Mouse (Mus musculus): ENCODE results near the gene Sptlc2. TPM values are rescaled to one million over a fixed set of nuclear protein-coding genes. Genes with fewer than 3 reads are reported as not detected.

The Sptlc2 gene
- polyA plus RNA-seq, 1 experiment from 2014 or later: 93.4 TPM

DNA sequence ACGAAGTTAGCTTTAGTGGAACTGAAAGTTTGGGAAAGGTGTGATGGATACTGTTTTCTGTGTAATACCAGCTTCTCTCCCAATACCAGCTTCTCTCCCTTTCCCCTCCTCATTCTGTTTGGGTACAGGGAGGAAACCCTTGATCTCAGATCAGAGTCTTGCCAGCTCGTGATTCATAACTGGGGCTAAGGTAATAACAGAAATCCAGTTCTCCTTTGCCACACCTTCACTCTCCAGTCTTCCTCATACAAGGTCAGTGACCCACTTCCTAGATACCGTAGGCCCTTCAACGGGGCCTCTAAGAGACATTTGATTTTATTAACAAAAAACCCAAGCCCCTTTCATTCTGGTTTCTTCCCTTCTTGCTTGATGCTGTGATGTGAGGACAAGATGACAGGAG lies 17.0 kb upstream of the Sptlc2 start:
- WGBS: 72% methylated on average over 4 of the region's 4 CpGs
- Histone ChIP-seq H3K27ac (ENCODE audit: low read length) (no peak overlapping the region), H3K9me3 (ENCODE audit: control insufficient read depth, low read depth, low read length) (no peaks in the 10 kb centered on the region), H3K4me2 (replicated peaks; ENCODE audit: low read depth, low read length) (no peak overlapping the region), H3K9ac (replicated peaks; ENCODE audit: low read depth, low read length) (no peak overlapping the region), H3K4me1 (ENCODE audit: control insufficient read depth, insufficient read depth, low read length) (no peaks in the 10 kb centered on the region; the same call in 1 of the 2 replicates), H3K36me3 (ENCODE audit: control insufficient read depth, insufficient read depth, low read length) (no peaks in the 10 kb centered on the region), H3K4me3 (ENCODE audit: low read depth, low read length) (no peak overlapping the region), H3K27me3 (ENCODE audit: control insufficient read depth, insufficient read depth, low read length) (no peaks in the 10 kb centered on the region)
- no peak for ATAC-seq (ENCODE audit: insufficient number of reproducible peaks, insufficient read depth, low FRiP score, low read depth)

DNA sequence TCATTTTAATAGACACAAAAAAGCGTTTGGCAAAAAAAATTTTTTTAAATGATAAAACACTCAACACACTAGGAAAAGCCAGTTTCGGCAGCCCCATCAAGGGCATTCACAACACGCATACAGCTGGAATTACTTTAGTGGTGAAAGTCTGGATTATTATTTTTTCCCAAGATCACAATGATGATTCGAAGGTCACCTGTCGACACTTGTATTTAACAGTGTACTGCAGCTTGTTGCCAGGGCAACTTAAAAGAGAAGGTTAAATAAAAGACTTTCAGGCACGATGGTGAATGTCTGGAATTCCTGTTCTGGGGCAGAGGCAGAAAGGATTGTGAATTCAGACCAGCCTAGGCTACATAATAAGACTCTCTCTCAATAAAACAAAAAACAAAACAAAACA lies 13.7 kb upstream of the Sptlc2 start:
- H3K4me1 ChIP-seq (ENCODE audit: control insufficient read depth, insufficient read depth, low read length): no peaks in the 10 kb centered on the region
- no peak overlapping the region for H3K4me3 ChIP-seq (ENCODE audit: low read depth, low read length)
- H3K9ac ChIP-seq (replicated peaks; ENCODE audit: low read depth, low read length): no peak overlapping the region
- no peaks in the 10 kb centered on the region for H3K27me3 ChIP-seq (ENCODE audit: control insufficient read depth, insufficient read depth, low read length)
- H3K9me3 ChIP-seq (ENCODE audit: control insufficient read depth, low read depth, low read length): no peaks in the 10 kb centered on the region
- 56% methylated on average over 6 of the region's 6 CpGs for WGBS
- H3K36me3 ChIP-seq (ENCODE audit: control insufficient read depth, insufficient read depth, low read length): no peaks in the 10 kb centered on the region
- ATAC-seq (ENCODE audit: insufficient number of reproducible peaks, insufficient read depth, low FRiP score, low read depth): no peak
- no peak overlapping the region for H3K27ac ChIP-seq (ENCODE audit: low read length)
- H3K4me2 ChIP-seq (replicated peaks; ENCODE audit: low read depth, low read length): no peak overlapping the region

DNA sequence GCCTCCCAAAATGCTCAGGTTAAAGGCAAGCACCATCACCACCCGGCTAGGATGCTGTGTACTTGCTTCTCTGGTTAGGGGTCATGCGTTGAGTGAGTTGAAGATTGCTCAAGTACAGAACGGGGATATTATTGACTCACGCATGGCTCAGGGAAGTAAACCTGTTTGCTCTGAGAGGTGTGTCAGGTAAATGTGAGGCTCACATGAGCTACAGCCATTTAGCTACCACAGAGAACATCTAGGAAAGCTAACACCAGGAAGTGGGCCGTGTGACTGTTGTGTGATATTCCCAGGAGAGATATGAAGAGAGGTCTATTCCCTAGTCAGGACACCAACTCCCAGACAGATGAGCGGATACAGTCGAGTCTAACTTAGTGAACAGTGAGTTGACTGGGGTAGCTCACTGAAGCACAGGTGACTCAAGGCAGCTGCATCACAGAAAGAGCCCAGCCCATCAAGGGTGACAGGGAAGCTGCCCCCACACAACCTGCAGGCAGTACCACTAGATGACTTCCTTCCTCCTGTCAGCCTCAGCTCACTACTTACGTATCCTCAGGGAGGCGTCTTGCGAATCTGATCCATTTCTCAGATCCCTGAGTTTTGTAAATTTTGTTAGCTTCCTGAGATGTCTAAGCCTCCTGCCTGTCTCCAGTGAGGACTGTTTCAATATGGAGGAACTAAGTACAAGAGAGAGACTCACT lies 11.1 kb upstream of the Sptlc2 start:
- Histone ChIP-seq H3K36me3 (ENCODE audit: control insufficient read depth, insufficient read depth, low read length) (no peaks in the 10 kb centered on the region), H3K9ac (replicated peaks; ENCODE audit: low read depth, low read length) (no peak overlapping the region), H3K27me3 (ENCODE audit: control insufficient read depth, insufficient read depth, low read length) (no peaks in the 10 kb centered on the region), H3K9me3 (ENCODE audit: control insufficient read depth, low read depth, low read length) (no peaks in the 10 kb centered on the region), H3K4me1 (ENCODE audit: control insufficient read depth, insufficient read depth, low read length) (no peaks in the 10 kb centered on the region), H3K27ac (ENCODE audit: low read length) (no peak overlapping the region), H3K4me3 (ENCODE audit: low read depth, low read length) (no peak overlapping the region), H3K4me2 (replicated peaks; ENCODE audit: low read depth, low read length) (no peak overlapping the region)
- 74% methylated on average over 10 of the region's 10 CpGs for WGBS
- peak; percentile 56; the same call in 1 of the 2 replicates for ATAC-seq (ENCODE audit: insufficient number of reproducible peaks, insufficient read depth, low FRiP score, low read depth)

DNA sequence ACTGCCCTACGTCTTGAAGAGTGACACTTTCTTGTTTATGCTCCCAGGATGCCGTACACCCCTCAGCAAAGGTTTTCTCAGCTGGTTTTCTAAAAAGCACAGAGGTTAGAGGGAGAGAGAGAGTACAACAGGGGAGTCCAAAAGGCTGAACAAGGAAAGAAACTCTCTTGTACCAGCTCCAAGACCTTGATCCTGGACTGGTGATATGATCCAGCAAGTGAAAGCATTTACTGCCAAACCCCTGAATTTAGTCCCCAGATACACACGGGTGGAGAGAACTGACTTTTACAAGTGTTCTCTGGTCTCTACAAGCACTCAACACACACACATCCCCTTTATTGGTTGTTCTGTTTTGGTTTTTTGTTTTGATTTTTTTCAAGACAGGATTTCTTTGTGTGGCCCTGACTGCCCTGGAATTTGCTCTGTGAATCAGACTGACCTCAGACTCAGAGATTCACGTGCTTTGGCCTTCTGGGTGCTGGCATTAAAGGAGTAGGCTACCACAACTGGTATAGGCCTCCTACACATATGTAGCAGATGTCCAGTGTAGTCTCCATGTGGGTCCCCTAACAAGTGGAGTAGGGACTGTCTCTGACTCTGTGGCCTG lies 9.8 kb upstream of the Sptlc2 start:
- no peaks in the 10 kb centered on the region for H3K27me3 ChIP-seq (ENCODE audit: control insufficient read depth, insufficient read depth, low read length)
- no peak overlapping the region for H3K9ac ChIP-seq (replicated peaks; ENCODE audit: low read depth, low read length)
- no peak overlapping the region for H3K4me2 ChIP-seq (replicated peaks; ENCODE audit: low read depth, low read length)
- no peak for ATAC-seq (ENCODE audit: insufficient number of reproducible peaks, insufficient read depth, low FRiP score, low read depth)
- no peaks in the 10 kb centered on the region for H3K36me3 ChIP-seq (ENCODE audit: control insufficient read depth, insufficient read depth, low read length)
- H3K4me1 ChIP-seq (ENCODE audit: control insufficient read depth, insufficient read depth, low read length): no peaks in the 10 kb centered on the region
- no peak overlapping the region for H3K4me3 ChIP-seq (ENCODE audit: low read depth, low read length)
- no peak overlapping the region for H3K27ac ChIP-seq (ENCODE audit: low read length)
- WGBS: 70% methylated on average over 4 of the region's 4 CpGs
- no peaks in the 10 kb centered on the region for H3K9me3 ChIP-seq (ENCODE audit: control insufficient read depth, low read depth, low read length)

DNA sequence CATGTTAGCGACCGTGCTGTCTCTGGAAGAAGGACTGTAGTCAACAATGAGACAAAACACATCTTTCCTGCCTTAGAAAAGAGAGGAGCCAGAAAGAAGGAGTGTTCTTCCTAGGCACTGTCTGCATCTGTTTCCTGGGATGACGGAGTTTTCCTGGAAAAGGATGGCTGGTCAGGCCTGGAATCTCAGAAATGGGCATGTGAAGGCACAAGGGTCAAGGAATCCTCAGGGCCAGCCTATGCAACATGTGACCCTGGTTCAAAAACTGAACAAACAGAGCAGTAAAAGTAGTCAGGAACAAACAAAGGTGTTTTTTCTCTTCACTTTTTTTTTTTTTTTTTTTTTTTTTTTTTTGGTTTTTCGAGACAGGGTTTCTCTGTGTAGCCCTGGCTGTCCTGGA lies 9.0 kb upstream of the Sptlc2 start:
- H3K4me3 ChIP-seq (ENCODE audit: low read depth, low read length): no peak overlapping the region
- H3K36me3 ChIP-seq (ENCODE audit: control insufficient read depth, insufficient read depth, low read length): no peaks in the 10 kb centered on the region
- ATAC-seq (ENCODE audit: insufficient number of reproducible peaks, insufficient read depth, low FRiP score, low read depth): no peak
- no peak overlapping the region for H3K9ac ChIP-seq (replicated peaks; ENCODE audit: low read depth, low read length)
- H3K9me3 ChIP-seq (ENCODE audit: control insufficient read depth, low read depth, low read length): no peaks in the 10 kb centered on the region
- H3K4me1 ChIP-seq (ENCODE audit: control insufficient read depth, insufficient read depth, low read length): no peaks in the 10 kb centered on the region
- H3K4me2 ChIP-seq (replicated peaks; ENCODE audit: low read depth, low read length): no peak overlapping the region
- 88% methylated on average over 4 of the region's 4 CpGs for WGBS
- H3K27me3 ChIP-seq (ENCODE audit: control insufficient read depth, insufficient read depth, low read length): no peaks in the 10 kb centered on the region
- no peak overlapping the region for H3K27ac ChIP-seq (ENCODE audit: low read length)

DNA sequence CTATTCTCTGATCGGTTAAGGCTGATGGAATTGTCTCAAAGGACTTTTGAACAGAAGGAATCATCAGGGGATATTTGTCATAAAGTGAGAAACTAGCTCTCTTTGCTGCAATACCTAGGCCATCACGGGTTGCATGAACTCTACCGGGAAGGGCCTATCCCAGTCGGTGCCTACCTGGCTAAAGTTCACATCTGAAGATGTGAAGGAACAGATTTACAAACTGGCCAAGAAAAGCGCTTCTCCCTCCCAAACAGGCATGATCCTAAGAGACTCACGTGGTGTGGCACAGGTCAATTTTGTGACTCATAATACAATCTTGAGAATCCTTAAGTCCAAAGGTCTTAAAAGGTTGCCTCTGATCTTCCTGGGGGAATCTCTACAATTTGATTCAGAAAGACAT lies 6.2 kb upstream of the Sptlc2 start:
- Histone ChIP-seq H3K27ac (ENCODE audit: low read length) (no peak overlapping the region), H3K4me3 (ENCODE audit: low read depth, low read length) (no peak overlapping the region), H3K27me3 (ENCODE audit: control insufficient read depth, insufficient read depth, low read length) (no peaks in the 10 kb centered on the region), H3K4me1 (ENCODE audit: control insufficient read depth, insufficient read depth, low read length) (no peaks in the 10 kb centered on the region), H3K36me3 (ENCODE audit: control insufficient read depth, insufficient read depth, low read length) (no peaks in the 10 kb centered on the region), H3K9ac (replicated peaks; ENCODE audit: low read depth, low read length) (no peak overlapping the region), H3K9me3 (ENCODE audit: control insufficient read depth, low read depth, low read length) (no peaks in the 10 kb centered on the region), H3K4me2 (replicated peaks; ENCODE audit: low read depth, low read length) (no peak overlapping the region)
- no peak for ATAC-seq (ENCODE audit: insufficient number of reproducible peaks, insufficient read depth, low FRiP score, low read depth)
- 87% methylated on average over 6 of the region's 6 CpGs for WGBS

DNA sequence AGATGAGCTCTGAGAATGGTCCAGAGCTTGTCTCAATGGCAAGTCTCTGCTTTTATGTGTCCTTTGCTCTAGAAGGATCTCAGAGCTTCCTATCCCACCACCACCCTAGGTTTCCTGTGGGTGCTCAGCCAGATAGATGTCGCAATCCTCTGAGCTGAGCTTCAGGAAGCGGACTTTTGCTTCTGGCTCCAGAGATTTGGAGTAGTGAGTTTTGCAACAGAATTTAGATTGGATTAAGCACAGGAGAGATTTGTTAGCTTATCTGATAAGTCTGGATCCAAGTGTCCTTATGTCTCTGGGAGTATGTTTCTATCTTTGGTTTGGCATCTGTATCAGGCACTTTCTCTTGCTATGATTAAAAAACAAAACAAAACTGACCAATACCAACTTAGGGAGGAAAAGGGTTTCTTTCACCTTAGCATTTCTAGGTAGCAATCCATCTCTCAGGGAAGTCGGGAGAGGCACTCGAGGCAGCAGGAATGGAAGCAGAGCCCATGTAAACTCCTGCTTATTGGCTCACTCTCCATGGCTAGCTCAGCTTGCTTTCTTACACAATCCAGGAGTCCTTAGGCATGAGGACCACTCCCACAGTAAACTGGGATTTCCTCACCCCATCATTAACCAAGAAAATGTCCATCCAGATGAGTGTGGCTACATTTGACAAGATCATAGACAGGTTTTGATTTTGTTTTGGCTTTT lies 5.4 kb upstream of the Sptlc2 start:
- WGBS: 75% methylated on average over 4 of the region's 4 CpGs
- no peaks in the 10 kb centered on the region for H3K36me3 ChIP-seq (ENCODE audit: control insufficient read depth, insufficient read depth, low read length)
- H3K27me3 ChIP-seq (ENCODE audit: control insufficient read depth, insufficient read depth, low read length): no peaks in the 10 kb centered on the region
- H3K9me3 ChIP-seq (ENCODE audit: control insufficient read depth, low read depth, low read length): no peaks in the 10 kb centered on the region
- no peak overlapping the region for H3K4me2 ChIP-seq (replicated peaks; ENCODE audit: low read depth, low read length)
- H3K27ac ChIP-seq (ENCODE audit: low read length): no peak overlapping the region
- no peak overlapping the region for H3K4me3 ChIP-seq (ENCODE audit: low read depth, low read length)
- no peak overlapping the region for H3K9ac ChIP-seq (replicated peaks; ENCODE audit: low read depth, low read length)
- no peak for ATAC-seq (ENCODE audit: insufficient number of reproducible peaks, insufficient read depth, low FRiP score, low read depth)
- no peaks in the 10 kb centered on the region for H3K4me1 ChIP-seq (ENCODE audit: control insufficient read depth, insufficient read depth, low read length)

DNA sequence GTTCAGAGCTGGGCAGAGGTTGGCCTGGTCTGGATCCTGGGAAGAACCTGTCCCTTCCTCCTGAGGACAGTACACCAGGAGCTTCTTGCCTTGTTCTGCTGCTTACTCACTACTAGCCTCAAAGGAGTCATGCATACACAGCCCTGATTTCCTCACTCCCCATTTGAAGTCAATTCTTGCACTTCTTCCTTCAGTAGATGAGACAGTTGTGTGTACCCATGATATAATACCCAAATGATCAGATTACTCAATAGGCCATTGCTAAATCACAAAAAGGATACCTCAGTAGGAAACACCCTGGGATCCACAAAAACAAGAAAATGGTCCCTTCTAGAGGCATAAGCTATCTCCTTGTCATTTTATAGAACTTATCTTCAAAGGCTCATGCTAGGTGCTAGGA lies 3.2 kb upstream of the Sptlc2 start:
- no peak overlapping the region for H3K4me3 ChIP-seq (ENCODE audit: low read depth, low read length)
- no peak overlapping the region for H3K9ac ChIP-seq (replicated peaks; ENCODE audit: low read depth, low read length)
- H3K9me3 ChIP-seq (ENCODE audit: control insufficient read depth, low read depth, low read length): no peaks in the 10 kb centered on the region
- no peak overlapping the region for H3K4me2 ChIP-seq (replicated peaks; ENCODE audit: low read depth, low read length)
- no peaks in the 10 kb centered on the region for H3K27me3 ChIP-seq (ENCODE audit: control insufficient read depth, insufficient read depth, low read length)
- no peak overlapping the region for H3K27ac ChIP-seq (ENCODE audit: low read length)
- H3K4me1 ChIP-seq (ENCODE audit: control insufficient read depth, insufficient read depth, low read length): peaks cover 6% of the 10 kb centered on the region
- H3K36me3 ChIP-seq (ENCODE audit: control insufficient read depth, insufficient read depth, low read length): no peaks in the 10 kb centered on the region
- no peak for ATAC-seq (ENCODE audit: insufficient number of reproducible peaks, insufficient read depth, low FRiP score, low read depth)
